9 mouse cellular contexts compared by ENCODE assay signal in genomic region chr7:127009307-127010085, GRCm38 (mm10). TPM values are rescaled to one million over a fixed set of nuclear protein-coding genes. Genes with fewer than 3 reads are reported as not detected.
DNase-seq lines count a peak whose midpoint lies in the region; ATAC-seq and TF ChIP-seq lines count a peak whose summit lies in the region.
"Had no signal": no experiment of that assay in that cellular context is flagged by ENCODE, and none has a peak within 500 bp of the region (broad histone marks: within the 10 kb centered on the region; RNA-seq: fewer than 3 reads in every experiment).

No protein-coding gene starts in this region.

- H3K9ac ChIP-seq in heart, embryonic 12.5 days: no peak overlapping the region; the same call in 1 of the 2 replicates
- no peak overlapping the region for H3K9ac ChIP-seq in hindbrain, postnatal 0 days (replicated peaks; ENCODE audit: low read length)

- WGBS in heart, embryonic 12.5 days: 76% methylated on average over 17 of the region's 17 CpGs
- 72% methylated on average over 17 of the region's 17 CpGs for WGBS in hindbrain, postnatal 0 days

- no peak for TF ChIP-seq CTCF in testis, adult 2 months (IDR thresholded peaks at IDR 0.05; ENCODE audit: control insufficient read depth, insufficient read depth, insufficient replicate concordance, low read depth, low read length)
- TF ChIP-seq CTCF in hindbrain, postnatal 0 days (IDR thresholded peaks at IDR 0.05; ENCODE audit: low read depth): no peak

- no peak for DNase-seq in heart, postnatal 10 days
- no peak for DNase-seq in testis, postnatal 14 days (ENCODE audit: low spot score)
- DNase-seq in hindbrain, postnatal 0 days (ENCODE audit: low spot score): no peak
- peak; percentile 44 for DNase-seq in testis, postnatal 10 days (ENCODE audit: low spot score)
- no peak for DNase-seq in layer of hippocampus, adult 9-10 months (ENCODE audit: low spot score)
- no peak for DNase-seq in thymus, postnatal 36 days

- no peaks in the 10 kb centered on the region for H3K27me3 ChIP-seq in heart, embryonic 12.5 days (replicated peaks)
- H3K27me3 ChIP-seq in testis, adult 2 months (ENCODE audit: control insufficient read depth, insufficient read depth, low read length): no peaks in the 10 kb centered on the region
- H3K27me3 ChIP-seq in hindbrain, postnatal 0 days (ENCODE audit: insufficient read depth, low read length): no peaks in the 10 kb centered on the region

- no peak overlapping the region for H3K4me2 ChIP-seq in heart, embryonic 12.5 days
- no peak overlapping the region for H3K4me2 ChIP-seq in hindbrain, postnatal 0 days (ENCODE audit: low read depth, low read length)

- peaks cover 28% of the 10 kb centered on the region for H3K4me1 ChIP-seq in heart, embryonic 12.5 days (replicated peaks)
- peaks cover 5% of the 10 kb centered on the region; the same call in 1 of the 2 replicates for H3K4me1 ChIP-seq in testis, adult 2 months (ENCODE audit: control insufficient read depth, insufficient read depth, low read length)
- H3K4me1 ChIP-seq in hindbrain, postnatal 0 days (ENCODE audit: insufficient read depth, low read length): no peaks in the 10 kb centered on the region; the same call in 1 of the 2 replicates

- H3K9me3 ChIP-seq in heart, embryonic 12.5 days (replicated peaks): no peaks in the 10 kb centered on the region
- H3K9me3 ChIP-seq in hindbrain, postnatal 0 days (ENCODE audit: low read length): no peaks in the 10 kb centered on the region

- H3K27ac ChIP-seq in heart, embryonic 12.5 days (ENCODE audit: poor library complexity, severe bottlenecking): peak overlapping the region; percentile 59; the same call in 1 of the 2 replicates
- peak overlapping the region; percentile 10; the same call in 1 of the 2 replicates for H3K27ac ChIP-seq in testis, adult 2 months (ENCODE audit: control insufficient read depth, insufficient read depth, low read depth, low read length)
- H3K27ac ChIP-seq in hindbrain, postnatal 0 days: peak overlapping the region; percentile 64; the same call in 1 of the 2 replicates

- H3K4me3 ChIP-seq in heart, embryonic 12.5 days: no peak overlapping the region
- no peak overlapping the region for H3K4me3 ChIP-seq in testis, adult 2 months (ENCODE audit: control insufficient read depth, low read depth, low read length)
- H3K4me3 ChIP-seq in hindbrain, postnatal 0 days (ENCODE audit: low read length): no peak overlapping the region

- intact Hi-C loops in heart, postnatal 10 days (cut with DNase I): no loop called here

- no peak for ATAC-seq in heart, embryonic 12.5 days (ENCODE audit: insufficient number of reproducible peaks, low FRiP score)
- no peak for ATAC-seq in hindbrain, postnatal 0 days
- ATAC-seq: inflammation-experienced regulatory T-cells, adult 6 months had no signal

- peaks cover 27% of the 10 kb centered on the region for H3K36me3 ChIP-seq in heart, embryonic 12.5 days
- no peaks in the 10 kb centered on the region for H3K36me3 ChIP-seq in testis, adult 2 months (ENCODE audit: control insufficient read depth, insufficient read depth, low read length)
- peaks cover 9% of the 10 kb centered on the region for H3K36me3 ChIP-seq in hindbrain, postnatal 0 days (ENCODE audit: insufficient read depth, low read length)

- TF ChIP-seq POLR2A in testis, adult 2 months (IDR thresholded peaks at IDR 0.05; ENCODE audit: control insufficient read depth, low read depth, low read length): no peak

RNA-seq across cellular contexts. Expression of gene Mvp, which starts 4.9 kb away (rescaled TPM):
- polyA plus RNA-seq in heart, embryonic 12.5 days (2016; fragmentation: Nextera tagmentation; extraction: Ambion mirVana): 12.0 TPM in 2 replicates
- 10 to 100 TPM; 45.3 to 50.1 TPM for total RNA-seq in heart, postnatal 10 days (2021)
- polyA plus RNA-seq in testis, adult 2 months (2012; rRNA removed): 3.0 and 4.0 TPM in 2 replicates
- total RNA-seq in hindbrain, postnatal 0 days (2014; rRNA removed): 6.5 and 6.9 TPM in 2 replicates
- polyA plus RNA-seq in hindbrain, postnatal 0 days (2015; fragmentation: Nextera tagmentation; extraction: Ambion mirVana): 5.5 and 5.8 TPM in 2 replicates

RNA-seq across cellular contexts. Expression of gene Pagr1b, which starts 6.8 kb away (rescaled TPM):
- not detected in 2 replicates for polyA plus RNA-seq in heart, embryonic 12.5 days (2016; fragmentation: Nextera tagmentation; extraction: Ambion mirVana)
- not detected for total RNA-seq in heart, postnatal 10 days (2021)
- polyA plus RNA-seq in testis, adult 2 months (2012; rRNA removed): 0.90 and 1.2 TPM in 2 replicates
- 1.2 TPM in 1 of 2 replicates, not detected in the other for total RNA-seq in hindbrain, postnatal 0 days (2014; rRNA removed)
- 0.49 and 1.5 TPM in 2 replicates for polyA plus RNA-seq in hindbrain, postnatal 0 days (2015; fragmentation: Nextera tagmentation; extraction: Ambion mirVana)
- polyA plus RNA-seq: inflammation-experienced regulatory T-cells, adult 6 months had no signal

RNA-seq across cellular contexts. Expression of gene Pagr1a, which starts 7.7 kb away (rescaled TPM):
- polyA plus RNA-seq in heart, embryonic 12.5 days (2016; fragmentation: Nextera tagmentation; extraction: Ambion mirVana): 19.3 and 31.4 TPM in 2 replicates
- 10 to 100 TPM in 1 of 2 experiments, 1 to 10 TPM in 1; 6.4 to 19.6 TPM for total RNA-seq in heart, postnatal 10 days (2021)
- 1.3 and 2.0 TPM in 2 replicates for polyA plus RNA-seq in testis, adult 2 months (2012; rRNA removed)
- total RNA-seq in hindbrain, postnatal 0 days (2014; rRNA removed): 11.1 and 30.3 TPM in 2 replicates
- 31.2 and 48.6 TPM in 2 replicates for polyA plus RNA-seq in hindbrain, postnatal 0 days (2015; fragmentation: Nextera tagmentation; extraction: Ambion mirVana)

RNA-seq across cellular contexts. Expression of gene Gm42742, which starts 11.4 kb away (rescaled TPM):
- polyA plus RNA-seq in heart, embryonic 12.5 days (2016; fragmentation: Nextera tagmentation; extraction: Ambion mirVana): 50.8 and 60.9 TPM in 2 replicates
- 10 to 100 TPM; 19.0 to 27.2 TPM for total RNA-seq in heart, postnatal 10 days (2021)
- 13.5 and 16.2 TPM in 2 replicates for polyA plus RNA-seq in testis, adult 2 months (2012; rRNA removed)
- total RNA-seq in hindbrain, postnatal 0 days (2014; rRNA removed): 7.1 and 40.2 TPM in 2 replicates
- 47.7 and 60.2 TPM in 2 replicates for polyA plus RNA-seq in hindbrain, postnatal 0 days (2015; fragmentation: Nextera tagmentation; extraction: Ambion mirVana)

RNA-seq across cellular contexts. Expression of gene Prrt2, which starts 11.5 kb away (rescaled TPM):
- polyA plus RNA-seq in heart, embryonic 12.5 days (2016; fragmentation: Nextera tagmentation; extraction: Ambion mirVana): 1.9 and 3.3 TPM in 2 replicates
- total RNA-seq in heart, postnatal 10 days (2021): 1 to 10 TPM; 1.0 to 2.3 TPM
- 2.7 and 3.4 TPM in 2 replicates for polyA plus RNA-seq in testis, adult 2 months (2012; rRNA removed)
- total RNA-seq in hindbrain, postnatal 0 days (2014; rRNA removed): 138 and 144 TPM in 2 replicates
- 79.0 and 99.9 TPM in 2 replicates for polyA plus RNA-seq in hindbrain, postnatal 0 days (2015; fragmentation: Nextera tagmentation; extraction: Ambion mirVana)

Comparison
In these comparisons a context has a peak if more than half of its experiments do, and no peak if none do; other contexts are left out.
1. H3K27ac ChIP-seq: peak in every context shown above with its lines; median percentile 64 in hindbrain, postnatal 0 days; 59 in heart, embryonic 12.5 days; 10 in testis, adult 2 months.